Mouse (Mus musculus): ENCODE data around the gene Snx30. TPM values are rescaled to one million over a fixed set of nuclear protein-coding genes. Genes with fewer than 3 reads are reported as not detected.

Gene Snx30
- polyA plus RNA-seq, 1 experiment, result 0.20 TPM

DNA sequence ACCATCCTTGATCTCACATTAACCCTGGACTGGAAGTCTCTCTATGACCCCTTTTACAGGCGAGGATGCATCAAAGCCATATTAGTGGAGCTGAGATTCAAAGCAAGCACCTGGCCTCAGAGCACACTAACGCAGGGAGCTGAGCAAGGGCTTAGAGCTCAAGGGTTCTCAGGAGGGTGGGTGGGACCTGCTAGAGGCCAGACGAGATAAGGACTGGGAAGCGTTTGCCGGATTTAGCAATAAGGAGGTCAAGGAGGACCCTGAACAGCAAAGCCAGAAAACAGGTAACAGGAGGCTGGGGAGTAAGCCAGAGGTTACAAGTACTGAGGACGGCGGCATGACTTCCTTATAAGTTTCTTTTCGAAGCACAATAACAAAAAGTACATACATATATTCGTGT is 10.8 kb downstream of the Snx30 start:
- Histone ChIP-seq H3K36me3 (ENCODE audit: control insufficient read depth) (no peaks in the 10 kb centered on the region; the same call in none of the 2 replicates), H3K27me3 (ENCODE audit: control insufficient read depth) (no peaks in the 10 kb centered on the region), H3K9me3 (ENCODE audit: control insufficient read depth, low read length) (no peaks in the 10 kb centered on the region), H3K4me3 (replicated peaks) (no peak overlapping the region), H3K4me1 (ENCODE audit: control insufficient read depth) (peaks cover 31% of the 10 kb centered on the region)
- TF ChIP-seq GATA1 (IDR thresholded peaks at IDR 0.05; ENCODE audit: low read length) (no peak), TAL1 (IDR thresholded peaks at IDR 0.05; ENCODE audit: low read length) (no peak)

- H3K36me3 ChIP-seq (ENCODE audit: control insufficient read depth), result no peaks in the 10 kb centered on the region; the same call in none of the 2 replicates
- H3K9me3 ChIP-seq (ENCODE audit: control insufficient read depth, low read length), result no peaks in the 10 kb centered on the region
- H3K27me3 ChIP-seq (ENCODE audit: control insufficient read depth), result no peaks in the 10 kb centered on the region
- H3K4me1 ChIP-seq (ENCODE audit: control insufficient read depth), result peaks cover 31% of the 10 kb centered on the region
- H3K4me3 ChIP-seq (replicated peaks), result no peak overlapping the region
- TF ChIP-seq GATA1 (IDR thresholded peaks at IDR 0.05; ENCODE audit: low read length) (no peak), TAL1 (IDR thresholded peaks at IDR 0.05; ENCODE audit: low read length) (no peak)
These were observed 12.2 kb downstream of the Snx30 start for GRCm38 (mm10) chr4:59817790-59818189.

- H3K4me1 ChIP-seq (ENCODE audit: control insufficient read depth), result peaks cover 31% of the 10 kb centered on the region
- TF ChIP-seq GATA1 (IDR thresholded peaks at IDR 0.05; ENCODE audit: low read length) (no peak), TAL1 (IDR thresholded peaks at IDR 0.05; ENCODE audit: low read length) (no peak)
- no peaks in the 10 kb centered on the region for H3K27me3 ChIP-seq (ENCODE audit: control insufficient read depth)
- no peaks in the 10 kb centered on the region for H3K9me3 ChIP-seq (ENCODE audit: control insufficient read depth, low read length)
- no peaks in the 10 kb centered on the region; the same call in none of the 2 replicates for H3K36me3 ChIP-seq (ENCODE audit: control insufficient read depth)
- H3K4me3 ChIP-seq (replicated peaks), result no peak overlapping the region
These were observed 12.9 kb downstream of the Snx30 start for GRCm38 (mm10) chr4:59818498-59818897.

- Histone ChIP-seq H3K27me3 (ENCODE audit: control insufficient read depth) (no peaks in the 10 kb centered on the region), H3K4me1 (ENCODE audit: control insufficient read depth) (peaks cover 25% of the 10 kb centered on the region), H3K9me3 (ENCODE audit: control insufficient read depth, low read length) (no peaks in the 10 kb centered on the region), H3K36me3 (ENCODE audit: control insufficient read depth) (no peaks in the 10 kb centered on the region; the same call in none of the 2 replicates), H3K4me3 (replicated peaks) (no peak overlapping the region)
- no peak for TF ChIP-seq TAL1 (IDR thresholded peaks at IDR 0.05; ENCODE audit: low read length)
- TF ChIP-seq GATA1 (IDR thresholded peaks at IDR 0.05; ENCODE audit: low read length), result no peak
These were observed 13.4 kb downstream of the Snx30 start for GRCm38 (mm10) chr4:59819054-59819472.

GRCm38 (mm10) chr4:59819477-59820022 is 13.9 kb downstream of the Snx30 start:
- H3K27me3 ChIP-seq (ENCODE audit: control insufficient read depth), result no peaks in the 10 kb centered on the region
- no peaks in the 10 kb centered on the region; the same call in none of the 2 replicates for H3K36me3 ChIP-seq (ENCODE audit: control insufficient read depth)
- no peaks in the 10 kb centered on the region for H3K9me3 ChIP-seq (ENCODE audit: control insufficient read depth, low read length)
- no peak overlapping the region for H3K4me3 ChIP-seq (replicated peaks)
- H3K4me1 ChIP-seq (ENCODE audit: control insufficient read depth), result peaks cover 22% of the 10 kb centered on the region
- no peak for TF ChIP-seq TAL1 (IDR thresholded peaks at IDR 0.05; ENCODE audit: low read length)
- no peak for TF ChIP-seq GATA1 (IDR thresholded peaks at IDR 0.05; ENCODE audit: low read length)

DNA sequence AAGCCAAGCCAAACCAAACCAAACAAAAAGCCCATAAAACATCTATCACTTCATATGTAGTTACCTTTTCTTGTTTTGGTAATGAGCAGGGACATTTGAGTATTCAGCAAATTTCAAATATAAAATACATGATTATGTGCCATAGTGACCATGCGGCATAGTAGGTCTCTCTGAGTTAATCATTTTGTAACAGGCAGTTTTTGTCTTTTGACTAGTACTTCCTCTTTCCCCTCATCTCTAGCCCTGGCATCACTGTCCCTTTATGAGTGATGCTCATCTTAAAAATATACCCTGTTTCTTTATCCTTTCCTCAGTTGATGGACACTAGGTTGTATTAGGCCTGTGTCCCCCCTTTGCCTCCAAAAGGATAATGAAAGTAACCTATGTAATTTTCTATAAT is 15.9 kb downstream of the Snx30 start:
- H3K27me3 ChIP-seq (ENCODE audit: control insufficient read depth), result no peaks in the 10 kb centered on the region
- no peaks in the 10 kb centered on the region for H3K9me3 ChIP-seq (ENCODE audit: control insufficient read depth, low read length)
- H3K36me3 ChIP-seq (ENCODE audit: control insufficient read depth), result no peaks in the 10 kb centered on the region; the same call in none of the 2 replicates
- H3K4me3 ChIP-seq (replicated peaks), result no peak overlapping the region
- peaks cover 15% of the 10 kb centered on the region for H3K4me1 ChIP-seq (ENCODE audit: control insufficient read depth)
- TF ChIP-seq GATA1 (IDR thresholded peaks at IDR 0.05; ENCODE audit: low read length), result no peak
- TF ChIP-seq TAL1 (IDR thresholded peaks at IDR 0.05; ENCODE audit: low read length), result no peak

DNA sequence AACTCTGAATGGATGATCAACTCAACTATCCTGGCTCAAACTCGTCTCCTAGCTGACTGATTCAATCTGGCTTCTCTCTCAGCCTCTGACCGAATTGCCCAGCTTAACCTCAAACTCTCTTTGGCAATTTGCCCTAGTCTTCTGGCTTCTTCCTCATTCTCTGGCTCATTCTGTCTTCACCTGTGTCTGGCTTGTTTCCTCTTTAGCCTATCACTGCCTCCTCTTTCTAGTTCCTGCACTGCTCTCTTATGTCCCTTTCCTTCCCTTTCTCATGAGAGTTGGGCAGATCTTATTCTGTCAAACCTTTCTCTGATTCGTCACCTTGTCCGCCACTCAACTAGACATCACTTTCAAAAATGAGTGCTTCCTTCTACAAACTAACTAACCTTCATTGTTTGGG is 16.5 kb downstream of the Snx30 start:
- Histone ChIP-seq H3K4me3 (replicated peaks) (no peak overlapping the region), H3K9me3 (ENCODE audit: control insufficient read depth, low read length) (no peaks in the 10 kb centered on the region), H3K27me3 (ENCODE audit: control insufficient read depth) (no peaks in the 10 kb centered on the region), H3K36me3 (ENCODE audit: control insufficient read depth) (no peaks in the 10 kb centered on the region; the same call in none of the 2 replicates), H3K4me1 (ENCODE audit: control insufficient read depth) (peaks cover 12% of the 10 kb centered on the region)
- TF ChIP-seq TAL1 (IDR thresholded peaks at IDR 0.05; ENCODE audit: low read length), result no peak
- TF ChIP-seq GATA1 (IDR thresholded peaks at IDR 0.05; ENCODE audit: low read length), result no peak

- no peaks in the 10 kb centered on the region; the same call in 1 of the 2 replicates for H3K36me3 ChIP-seq (ENCODE audit: control insufficient read depth)
- H3K9me3 ChIP-seq (ENCODE audit: control insufficient read depth, low read length), result no peaks in the 10 kb centered on the region
- H3K4me3 ChIP-seq (replicated peaks), result no peak overlapping the region
- no peak for TF ChIP-seq TAL1 (IDR thresholded peaks at IDR 0.05; ENCODE audit: low read length)
- TF ChIP-seq GATA1 (IDR thresholded peaks at IDR 0.05; ENCODE audit: low read length), result no peak
- H3K27me3 ChIP-seq (ENCODE audit: control insufficient read depth), result no peaks in the 10 kb centered on the region
- H3K4me1 ChIP-seq (ENCODE audit: control insufficient read depth), result peaks cover 2% of the 10 kb centered on the region; the same call in 1 of the 2 replicates
These were observed 17.8 kb downstream of the Snx30 start for GRCm38 (mm10) chr4:59823470-59823869.

GRCm38 (mm10) chr4:59824860-59825259 is 19.2 kb downstream of the Snx30 start:
- no peaks in the 10 kb centered on the region for H3K27me3 ChIP-seq (ENCODE audit: control insufficient read depth)

More at GRCm38 (mm10) chr4:59824860-59825259, 19.2 kb downstream of the Snx30 start:
- Histone ChIP-seq H3K36me3 (ENCODE audit: control insufficient read depth) (no peaks in the 10 kb centered on the region), H3K9me3 (ENCODE audit: control insufficient read depth, low read length) (no peaks in the 10 kb centered on the region), H3K4me3 (replicated peaks) (no peak overlapping the region), H3K4me1 (ENCODE audit: control insufficient read depth) (no peaks in the 10 kb centered on the region; the same call in 1 of the 2 replicates)
- no peak for TF ChIP-seq GATA1 (IDR thresholded peaks at IDR 0.05; ENCODE audit: low read length)
- TF ChIP-seq TAL1 (IDR thresholded peaks at IDR 0.05; ENCODE audit: low read length), result no peak

Measured in erythroblast, embryonic 14.5 days (primary cell).